10 mouse cellular contexts compared by ENCODE assay signal in genomic region chr7:119525881-119526281, GRCm38 (mm10). TPM values are rescaled to one million over a fixed set of nuclear protein-coding genes. Genes with fewer than 3 reads are reported as not detected.
A peak's percentile ranks its signal among the peaks of the same experiment; 100 is the strongest.
DNase-seq lines count a peak whose midpoint lies in the region; ATAC-seq and TF ChIP-seq lines count a peak whose summit lies in the region.
"Had no signal": no experiment of that assay in that cellular context is flagged by ENCODE, and none has a peak within 500 bp of the region (broad histone marks: within the 10 kb centered on the region; RNA-seq: fewer than 3 reads in every experiment).

No protein-coding gene starts in this region.

- ATAC-seq in intestine, embryonic 15.5 days: peak; percentile 67
- ATAC-seq in intestine, postnatal 0 days: no peak; the same call in 1 of the 2 replicates
- peak; percentile 65; the same call in 1 of the 2 replicates for ATAC-seq in stomach, postnatal 0 days (ENCODE audit: low FRiP score, low TSS enrichment)

- 0 out of 2 replicates have a peak, but pooled peaks cover 3% of the 10 kb centered on the region for H3K4me1 ChIP-seq in intestine, embryonic 15.5 days (replicated peaks)
- 0 out of 2 replicates have a peak, but pooled peaks cover 3% of the 10 kb centered on the region for H3K4me1 ChIP-seq in intestine, postnatal 0 days (replicated peaks; ENCODE audit: control insufficient read depth, insufficient read depth, low read length)
- H3K4me1 ChIP-seq in stomach, postnatal 0 days (replicated peaks; ENCODE audit: control insufficient read depth, insufficient read depth): no peaks in the 10 kb centered on the region
- no peaks in the 10 kb centered on the region for H3K4me1 ChIP-seq in thymus, adult 2 months (replicated peaks; ENCODE audit: control insufficient read depth, insufficient read depth, low read length)

- H3K36me3 ChIP-seq in intestine, embryonic 15.5 days: no peaks in the 10 kb centered on the region
- H3K36me3 ChIP-seq in intestine, postnatal 0 days (ENCODE audit: control insufficient read depth, insufficient read depth): no peaks in the 10 kb centered on the region
- H3K36me3 ChIP-seq in stomach, postnatal 0 days (ENCODE audit: control insufficient read depth, insufficient read depth, low read length): no peaks in the 10 kb centered on the region
- no peaks in the 10 kb centered on the region for H3K36me3 ChIP-seq in thymus, adult 2 months (ENCODE audit: control insufficient read depth, insufficient read depth, low read length)

- TF ChIP-seq EP300 in stomach, postnatal 0 days (optimal IDR thresholded peaks at IDR 0.05): no peak

- no peak for TF ChIP-seq POLR2A in thymus, adult 2 months (IDR thresholded peaks at IDR 0.05; ENCODE audit: control insufficient read depth, extremely low read depth, insufficient read depth, low read length, poor library complexity)

- peak; percentile 75 to 91 for DNase-seq in adrenal gland, adult (ENCODE audit: inconsistent age in 2 of 2, low spot score in 1 of 2)
- DNase-seq in adrenal gland, adult 18-20 months (ENCODE audit: low spot score in 2 of 2): no peak
- DNase-seq in right cerebral cortex, adult 18-20 months: peak; percentile 8
- DNase-seq in right cerebral cortex, postnatal 36 days (ENCODE audit: low spot score in 2 of 2): no peak
- peak; percentile 52 for DNase-seq in stomach, postnatal 0 days (ENCODE audit: low spot score)
- DNase-seq in thymus, adult 2 months: no peak
- DNase-seq: lung, embryonic 14.5 days had no signal

- no peak overlapping the region for H3K4me3 ChIP-seq in intestine, embryonic 15.5 days (replicated peaks)
- H3K4me3 ChIP-seq in intestine, postnatal 0 days (ENCODE audit: low read depth, low read length): no peak overlapping the region
- H3K4me3 ChIP-seq in stomach, postnatal 0 days (ENCODE audit: low read depth, low read length): no peak overlapping the region
- H3K4me3 ChIP-seq in thymus, adult 2 months (ENCODE audit: control insufficient read depth, insufficient read depth, low read length): no peak overlapping the region

- TF ChIP-seq CTCF in intestine, postnatal 0 days (IDR thresholded peaks at IDR 0.05; ENCODE audit: low read depth): no peak
- no peak for TF ChIP-seq CTCF in stomach, postnatal 0 days (IDR thresholded peaks at IDR 0.05; ENCODE audit: low read depth)
- no peak for TF ChIP-seq CTCF in thymus, adult 2 months (IDR thresholded peaks at IDR 0.05; ENCODE audit: borderline replicate concordance, control insufficient read depth, extremely low read depth, insufficient read depth, low read length, poor library complexity)

- no peak overlapping the region for H3K4me2 ChIP-seq in intestine, embryonic 15.5 days (replicated peaks)
- H3K4me2 ChIP-seq in intestine, postnatal 0 days (replicated peaks; ENCODE audit: low read depth): no peak overlapping the region
- no peak overlapping the region for H3K4me2 ChIP-seq in stomach, postnatal 0 days (replicated peaks; ENCODE audit: low read depth)
- H3K4me2 ChIP-seq: lung, embryonic 14.5 days had no signal

- no peaks in the 10 kb centered on the region for H3K27me3 ChIP-seq in intestine, embryonic 15.5 days (replicated peaks)
- no peaks in the 10 kb centered on the region for H3K27me3 ChIP-seq in intestine, postnatal 0 days (replicated peaks; ENCODE audit: control insufficient read depth, insufficient read depth, low read length)
- H3K27me3 ChIP-seq in stomach, postnatal 0 days (ENCODE audit: control insufficient read depth, insufficient read depth, low read length): no peaks in the 10 kb centered on the region
- H3K27me3 ChIP-seq in thymus, adult 2 months (ENCODE audit: control insufficient read depth, insufficient read depth, low read length): no peaks in the 10 kb centered on the region

- no peak overlapping the region for H3K9ac ChIP-seq in intestine, embryonic 15.5 days
- H3K9ac ChIP-seq in intestine, postnatal 0 days (ENCODE audit: low read depth, low read length): no peak overlapping the region
- H3K9ac ChIP-seq in stomach, postnatal 0 days (ENCODE audit: low read length): no peak overlapping the region
- H3K9ac ChIP-seq: lung, embryonic 14.5 days had no signal

- no peak overlapping the region for H3K27ac ChIP-seq in intestine, embryonic 15.5 days
- no peak overlapping the region for H3K27ac ChIP-seq in intestine, postnatal 0 days (ENCODE audit: low read depth, low read length)
- H3K27ac ChIP-seq in stomach, postnatal 0 days (replicated peaks): no peak overlapping the region
- H3K27ac ChIP-seq in thymus, adult 2 months (ENCODE audit: control insufficient read depth, insufficient read depth, low read length): no peak overlapping the region

- 15% methylated on average over 2 of the region's 2 CpGs for WGBS in intestine, embryonic 15.5 days
- WGBS in intestine, postnatal 0 days: 7% methylated on average over 2 of the region's 2 CpGs
- WGBS in stomach, postnatal 0 days: 16% methylated on average over 2 of the region's 2 CpGs
- 58% methylated on average over 2 of the region's 2 CpGs for WGBS in thymus, adult 2 months

- H3K9me3 ChIP-seq in intestine, embryonic 15.5 days: no peaks in the 10 kb centered on the region
- no peaks in the 10 kb centered on the region for H3K9me3 ChIP-seq in intestine, postnatal 0 days (ENCODE audit: control insufficient read depth)
- no peaks in the 10 kb centered on the region for H3K9me3 ChIP-seq in stomach, postnatal 0 days (ENCODE audit: control insufficient read depth, low read length)

RNA-seq across cellular contexts. Expression of gene Pdilt, which starts 2.6 kb away (rescaled TPM):
- total RNA-seq in adrenal gland, adult 18-20 months (2021): not detected
- not detected in 2 replicates for polyA plus RNA-seq in intestine, embryonic 15.5 days (2015; fragmentation: Nextera tagmentation; extraction: Ambion mirVana)
- polyA plus RNA-seq in intestine, postnatal 0 days (2015; fragmentation: Nextera tagmentation; extraction: Ambion mirVana): not detected in 2 replicates
- polyA plus RNA-seq in stomach, postnatal 0 days (2015; fragmentation: Nextera tagmentation; extraction: Ambion mirVana): not detected in 2 replicates
- not detected in 2 replicates for polyA plus RNA-seq in thymus, adult 2 months (2012; rRNA removed)
- total RNA-seq: common myeloid progenitor, adult 5-6 weeks had no signal

RNA-seq across cellular contexts. Expression of gene Acsm5, which starts 6.6 kb away (rescaled TPM):
- 1 to 10 TPM; 5.1 to 6.5 TPM for total RNA-seq in adrenal gland, adult 18-20 months (2021)
- polyA plus RNA-seq in intestine, embryonic 15.5 days (2015; fragmentation: Nextera tagmentation; extraction: Ambion mirVana): not detected in 2 replicates
- not detected in 2 replicates for polyA plus RNA-seq in intestine, postnatal 0 days (2015; fragmentation: Nextera tagmentation; extraction: Ambion mirVana)
- 0.27 and 0.33 TPM in 2 replicates for polyA plus RNA-seq in stomach, postnatal 0 days (2015; fragmentation: Nextera tagmentation; extraction: Ambion mirVana)
- 0.32 and 0.58 TPM in 2 replicates for polyA plus RNA-seq in thymus, adult 2 months (2012; rRNA removed)
- total RNA-seq: common myeloid progenitor, adult 5-6 weeks had no signal

RNA-seq across cellular contexts. Expression of gene Acsm2, which starts 28.3 kb away (rescaled TPM):
- total RNA-seq in adrenal gland, adult 18-20 months (2021): 1 to 10 TPM in 1 of 2 experiments, not detected in 1; 2.2 TPM
- not detected in 2 replicates for polyA plus RNA-seq in intestine, embryonic 15.5 days (2015; fragmentation: Nextera tagmentation; extraction: Ambion mirVana)
- not detected in 2 replicates for polyA plus RNA-seq in intestine, postnatal 0 days (2015; fragmentation: Nextera tagmentation; extraction: Ambion mirVana)
- not detected in 2 replicates for polyA plus RNA-seq in stomach, postnatal 0 days (2015; fragmentation: Nextera tagmentation; extraction: Ambion mirVana)
- polyA plus RNA-seq in thymus, adult 2 months (2012; rRNA removed): 0.09 and 0.65 TPM in 2 replicates
- total RNA-seq: common myeloid progenitor, adult 5-6 weeks had no signal
- polyA plus RNA-seq: lung, embryonic 14.5 days had no signal

RNA-seq across cellular contexts. Expression of gene Umod, which starts 46.8 kb away (rescaled TPM):
- total RNA-seq in adrenal gland, adult 18-20 months (2021): not detected
- not detected in 2 replicates for polyA plus RNA-seq in intestine, embryonic 15.5 days (2015; fragmentation: Nextera tagmentation; extraction: Ambion mirVana)
- not detected in 2 replicates for polyA plus RNA-seq in intestine, postnatal 0 days (2015; fragmentation: Nextera tagmentation; extraction: Ambion mirVana)
- polyA plus RNA-seq in stomach, postnatal 0 days (2015; fragmentation: Nextera tagmentation; extraction: Ambion mirVana): not detected in 2 replicates
- 0.83 and 2.2 TPM in 2 replicates for polyA plus RNA-seq in thymus, adult 2 months (2012; rRNA removed)
- total RNA-seq: common myeloid progenitor, adult 5-6 weeks had no signal
- polyA plus RNA-seq: lung, embryonic 14.5 days had no signal

Comparison
In these comparisons a context has a peak if more than half of its experiments do, and no peak if none do; other contexts are left out.
1. DNase-seq: peak in adrenal gland, adult (2 of 2), right cerebral cortex, adult 18-20 months (single experiment) and stomach, postnatal 0 days (single experiment); none in adrenal gland, adult 18-20 months (0 of 2), right cerebral cortex, postnatal 36 days (0 of 2) and thymus, adult 2 months (single experiment).